Mouse (Mus musculus) midbrain, embryonic 16.5 days (tissue): ENCODE data around the gene Trappc6a. TPM values are rescaled to one million over a fixed set of nuclear protein-coding genes. Genes with fewer than 3 reads are reported as not detected.

Experiments used
- ATAC-seq: fragments of 200-750 bp; cut with Nextera tagmentation; 2 replicates; pipeline ENCODE4 v1.8.0; 2017; ENCODE audit warnings: moderate TSS enrichment
- H3K27ac ChIP-seq: fragments of 300-500 bp; sonication (generic); 2 replicates; pipeline ENCODE4 v1.5.1; 2014; ENCODE audit warnings: mild to moderate bottlenecking, low read length, mixed read lengths
- H3K27me3 ChIP-seq: fragments of 300-500 bp; sonication (generic); 2 replicates; pipeline ENCODE4 v1.6.1; 2014; ENCODE audit warnings: low read depth, low read length, mixed read lengths; ENCODE audit not compliant: control insufficient read depth, insufficient read depth
- H3K36me3 ChIP-seq: fragments of 300-500 bp; sonication (generic); 2 replicates; pipeline ENCODE4 v1.6.1; 2014; ENCODE audit warnings: mild to moderate bottlenecking, low read length, moderate library complexity, mixed read lengths; ENCODE audit not compliant: control insufficient read depth, insufficient read depth
- H3K4me1 ChIP-seq: fragments of 300-500 bp; sonication (generic); 2 replicates; pipeline ENCODE4 v1.6.1; 2014; ENCODE audit warnings: mild to moderate bottlenecking, low read length, mixed read lengths; ENCODE audit not compliant: control insufficient read depth, insufficient read depth
- H3K4me2 ChIP-seq: fragments of 300-500 bp; sonication (generic); 2 replicates; pipeline ENCODE4 v1.6.1; 2014; ENCODE audit warnings: mild to moderate bottlenecking, low read length, mixed read lengths
- H3K4me3 ChIP-seq: fragments of 300-500 bp; sonication (generic); 2 replicates; pipeline ENCODE4 v1.5.1; 2014; ENCODE audit warnings: low read depth, mild to moderate bottlenecking, low read length, moderate library complexity, mixed read lengths
- H3K9ac ChIP-seq: fragments of 300-500 bp; sonication (generic); 2 replicates; pipeline ENCODE4 v1.6.1; 2014; ENCODE audit warnings: low read depth, low read length, mixed read lengths
- H3K9me3 ChIP-seq: fragments of 300-500 bp; sonication (generic); replicated peaks from 2 replicates; pipeline ENCODE4 v1.6.1; 2014; ENCODE audit warnings: mild to moderate bottlenecking, low read length, mixed read lengths; ENCODE audit not compliant: control insufficient read depth, poor library complexity, severe bottlenecking
- WGBS: fragments of 180-500 bp; shearing (Covaris S2); extraction: QIAGEN DNeasy Blood & Tissue Kit; methylation state at CpG from one replicate; pipeline ENCODE4 v1.1.7; 2014; 5-methylcytosine and 5-hydroxymethylcytosine counted together
- polyA plus RNA-seq: library from polyadenylated mRNA; unstranded; fragments of >200 nt; fragmentation: Nextera tagmentation; extraction: Ambion mirVana; gene quantifications from 2 replicates; pipeline ENCODE4 v1.2.1, GENCODE M21; 2015

Trappc6a gene
- polyA plus RNA-seq, 1 experiment from 2014 or later = 30.5 TPM

DNA sequence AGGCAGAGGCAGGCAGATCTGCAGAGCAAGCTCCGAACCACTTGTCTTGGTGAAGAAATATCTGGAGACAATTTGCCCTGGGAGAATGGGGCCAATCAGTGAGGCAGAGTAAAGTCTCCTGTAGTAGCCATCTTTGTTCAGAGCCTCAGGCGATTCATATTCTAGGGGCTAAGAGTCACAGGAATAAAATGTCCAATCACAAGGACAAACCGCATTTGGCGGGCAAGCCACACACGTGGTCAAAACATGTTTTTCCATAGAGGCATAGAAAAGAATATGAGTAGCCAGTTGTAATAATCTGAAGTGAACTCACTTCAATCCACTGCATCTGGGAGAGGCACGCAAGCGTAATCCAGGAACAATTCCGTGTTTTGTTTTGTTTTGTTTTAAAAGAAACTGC is 24.9 kb upstream of the Trappc6a start:
- Histone ChIP-seq H3K4me2 (no peak overlapping the region), H3K4me1 (no peaks in the 10 kb centered on the region), H3K4me3 (no peak overlapping the region), H3K27ac (no peak overlapping the region), H3K36me3 (no peaks in the 10 kb centered on the region), H3K9ac (no peak overlapping the region), H3K9me3 (no peaks in the 10 kb centered on the region), H3K27me3 (peaks cover 10% of the 10 kb centered on the region)
- 80% methylated on average over 8 of the region's 8 CpGs for WGBS
- ATAC-seq = no peak

DNA sequence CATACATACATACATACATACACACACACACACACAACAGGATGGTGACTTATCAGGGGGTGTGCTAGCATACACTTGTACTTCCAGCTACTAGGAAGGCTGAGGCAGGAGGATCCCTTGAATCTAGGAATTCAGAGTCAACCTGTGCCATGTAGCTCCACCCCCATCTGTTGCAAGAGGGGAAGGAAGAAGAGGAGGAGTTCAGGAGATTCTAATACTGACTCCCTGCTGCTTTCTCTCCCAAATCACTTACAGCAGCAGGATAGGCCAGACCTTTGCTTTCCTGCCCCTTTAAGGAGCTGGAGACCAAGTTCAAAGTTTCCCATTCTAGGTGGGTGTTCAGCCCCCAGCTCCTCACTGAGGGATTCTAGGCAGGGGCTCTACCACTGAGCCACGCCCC is 22.7 kb upstream of the Trappc6a start:
- Histone ChIP-seq H3K27me3 (peaks cover 31% of the 10 kb centered on the region), H3K36me3 (no peaks in the 10 kb centered on the region), H3K4me1 (peaks cover 4% of the 10 kb centered on the region), H3K9me3 (no peaks in the 10 kb centered on the region), H3K4me2 (no peak overlapping the region), H3K9ac (no peak overlapping the region), H3K27ac (no peak overlapping the region), H3K4me3 (no peak overlapping the region)
- WGBS = 100% methylated on average over 1 of the region's 1 CpGs
- no peak for ATAC-seq

DNA sequence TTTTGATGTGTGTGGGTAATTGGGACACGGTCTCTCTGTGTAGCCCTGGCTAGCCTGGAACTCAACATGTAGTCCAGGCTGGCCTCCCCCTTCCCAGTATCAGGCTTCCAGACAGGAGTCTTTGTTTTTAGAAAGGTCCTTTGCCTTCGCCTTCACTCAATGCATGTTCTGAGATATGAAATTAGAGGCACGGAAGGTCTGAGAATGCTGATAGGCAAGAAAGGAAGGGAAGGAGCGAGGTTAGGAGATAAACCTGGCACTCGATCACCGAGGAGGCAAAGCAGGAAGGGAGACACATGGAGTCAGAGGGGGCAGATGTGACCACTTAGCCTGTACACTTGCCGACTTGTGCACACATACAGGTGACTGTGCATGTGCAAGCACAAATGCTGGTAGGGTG is 21.6 kb upstream of the Trappc6a start:
- H3K4me3 ChIP-seq = no peak overlapping the region
- no peak overlapping the region for H3K9ac ChIP-seq
- 94% methylated on average over 7 of the region's 7 CpGs for WGBS
- H3K4me1 ChIP-seq = peaks cover 4% of the 10 kb centered on the region
- H3K36me3 ChIP-seq = no peaks in the 10 kb centered on the region
- no peak for ATAC-seq
- no peak overlapping the region for H3K4me2 ChIP-seq
- H3K27ac ChIP-seq = no peak overlapping the region
- H3K9me3 ChIP-seq = no peaks in the 10 kb centered on the region
- H3K27me3 ChIP-seq = peaks cover 41% of the 10 kb centered on the region

DNA sequence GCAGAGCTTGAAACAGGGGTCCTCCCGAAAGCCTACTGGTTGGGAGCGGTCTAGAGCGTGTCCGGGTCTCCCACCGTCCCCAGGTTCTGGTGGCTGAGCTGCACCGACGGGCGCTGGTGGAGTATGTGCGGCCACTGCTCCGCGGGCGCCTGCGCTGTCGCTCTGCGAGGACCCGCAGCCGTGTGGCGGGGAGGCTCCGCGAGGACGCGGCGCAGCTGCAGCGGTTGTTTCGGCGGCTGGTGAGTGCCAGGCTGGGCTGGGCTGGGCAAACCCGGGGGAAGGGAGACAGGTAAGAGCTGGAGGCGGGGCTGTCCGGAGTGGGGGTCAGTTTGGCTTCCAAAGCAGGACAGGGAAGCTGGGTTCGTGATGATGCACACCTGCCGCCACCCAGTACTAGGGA is 18.7 kb upstream of the Trappc6a start:
- WGBS = 5% methylated on average over 31 of the region's 31 CpGs
- Histone ChIP-seq H3K4me2 (peak overlapping the region; percentile 64), H3K9me3 (no peaks in the 10 kb centered on the region), H3K4me3 (peak overlapping the region; percentile 33), H3K9ac (peak overlapping the region; percentile 58), H3K27me3 (peaks cover 43% of the 10 kb centered on the region), H3K4me1 (peaks cover 4% of the 10 kb centered on the region), H3K27ac (no peak overlapping the region), H3K36me3 (no peaks in the 10 kb centered on the region)
- ATAC-seq = peak; percentile 51; the same call in 1 of the 2 replicates

DNA sequence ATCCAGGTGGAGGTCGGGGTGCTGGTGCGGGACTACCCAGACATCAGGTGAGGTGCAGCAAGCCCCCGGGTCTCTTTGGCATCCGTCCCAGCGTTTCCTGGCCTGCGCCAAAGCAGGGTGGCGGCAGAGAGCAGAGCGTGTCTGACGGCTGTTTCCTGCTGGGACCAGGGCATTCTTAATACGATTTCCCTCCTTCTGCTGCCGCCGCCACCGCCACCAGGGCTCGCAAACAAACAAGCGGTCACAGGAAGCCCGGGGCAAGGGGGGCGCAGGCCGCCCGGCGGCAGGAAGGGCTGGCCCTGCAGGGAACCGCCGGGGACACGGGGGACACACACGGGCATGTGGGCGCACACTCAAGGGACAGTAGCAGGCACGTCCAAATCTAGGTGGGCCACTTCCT is 16.5 kb upstream of the Trappc6a start:
- no peak for ATAC-seq
- H3K9me3 ChIP-seq = no peaks in the 10 kb centered on the region
- no peak overlapping the region; the same call in 1 of the 2 replicates for H3K9ac ChIP-seq
- 1% methylated on average over 25 of the region's 26 CpGs for WGBS
- no peak overlapping the region for H3K27ac ChIP-seq
- peak overlapping the region; percentile 39 for H3K4me2 ChIP-seq
- H3K4me1 ChIP-seq = peaks cover 4% of the 10 kb centered on the region
- no peaks in the 10 kb centered on the region for H3K36me3 ChIP-seq
- peaks cover 43% of the 10 kb centered on the region for H3K27me3 ChIP-seq
- H3K4me3 ChIP-seq = no peak overlapping the region

DNA sequence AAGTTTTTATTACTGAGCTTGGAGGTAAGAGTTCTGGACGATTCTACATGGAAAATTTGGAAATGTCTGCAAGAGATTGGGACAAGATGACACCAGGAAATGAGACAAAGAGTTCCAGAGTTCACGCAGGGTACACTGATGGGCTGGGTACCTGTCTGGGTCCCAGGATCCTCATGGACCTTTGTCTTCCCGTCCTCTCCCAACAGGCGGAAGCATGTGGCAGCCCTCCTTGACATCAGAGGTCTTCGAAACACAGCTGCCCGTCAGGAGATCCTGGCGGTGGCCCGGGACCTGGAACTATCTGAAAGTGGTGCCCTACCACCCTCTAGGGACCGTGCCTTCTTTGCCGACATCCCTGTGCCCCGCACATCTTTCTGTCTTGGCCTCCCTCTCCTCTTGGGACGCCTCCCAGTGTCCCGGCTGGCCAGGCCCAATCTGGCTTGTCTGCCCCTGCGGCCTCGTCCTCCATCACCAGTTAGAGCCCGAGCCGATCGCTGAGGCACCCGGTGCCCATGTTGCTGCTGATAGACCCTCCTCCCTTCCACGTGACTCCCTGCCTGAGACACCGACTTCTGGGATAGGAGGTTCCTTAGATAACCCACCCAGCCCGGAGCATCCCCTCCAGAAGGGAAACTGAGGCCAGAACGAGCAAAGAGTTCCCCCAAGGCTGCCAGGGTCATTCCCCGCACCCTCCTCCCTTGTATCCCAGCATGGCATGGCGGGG is 13.3 kb upstream of the Trappc6a start:
- Histone ChIP-seq H3K4me3 (no peak overlapping the region), H3K9me3 (no peaks in the 10 kb centered on the region), H3K27ac (no peak overlapping the region), H3K36me3 (no peaks in the 10 kb centered on the region), H3K4me2 (no peak overlapping the region), H3K4me1 (no peaks in the 10 kb centered on the region; the same call in 1 of the 2 replicates), H3K27me3 (peaks cover 18% of the 10 kb centered on the region), H3K9ac (no peak overlapping the region)
- 87% methylated on average over 25 of the region's 25 CpGs for WGBS
- no peak for ATAC-seq

DNA sequence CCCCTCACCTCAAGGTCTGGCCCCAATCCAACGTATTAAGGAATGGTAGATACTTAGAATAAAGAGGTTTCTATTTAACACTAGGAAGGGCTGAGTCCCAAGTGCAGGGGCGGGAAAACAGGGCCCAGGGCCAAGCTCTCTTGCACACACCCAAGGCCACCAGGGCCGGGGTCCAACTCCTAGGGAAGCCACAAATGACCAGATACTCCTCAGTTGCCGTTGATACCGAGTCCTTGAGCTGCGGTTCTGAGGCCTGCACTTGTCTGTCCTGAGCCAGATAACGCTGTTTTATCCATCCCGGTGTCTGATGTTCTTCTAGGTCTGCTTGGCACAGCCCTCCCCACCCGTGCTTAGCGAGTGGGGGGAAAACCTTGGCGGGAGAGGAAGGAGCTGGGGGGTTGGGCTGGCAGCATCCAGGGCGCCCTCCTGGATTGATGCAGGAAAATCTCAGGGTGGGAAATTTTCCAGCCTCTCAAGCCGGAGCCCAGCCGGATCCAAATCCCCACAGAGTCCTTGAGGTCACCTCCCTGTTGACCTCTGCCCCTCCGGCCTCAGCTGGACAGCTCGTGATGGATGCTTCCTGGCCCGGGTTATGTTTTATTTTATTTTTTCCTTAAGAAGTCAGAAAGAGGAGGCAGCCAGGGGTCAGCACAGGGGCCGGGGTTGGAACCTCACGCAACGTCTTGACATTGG is 12.5 kb upstream of the Trappc6a start:
- H3K4me1 ChIP-seq = no peaks in the 10 kb centered on the region; the same call in 1 of the 2 replicates
- WGBS = 73% methylated on average over 20 of the region's 20 CpGs
- ATAC-seq = no peak

DNA sequence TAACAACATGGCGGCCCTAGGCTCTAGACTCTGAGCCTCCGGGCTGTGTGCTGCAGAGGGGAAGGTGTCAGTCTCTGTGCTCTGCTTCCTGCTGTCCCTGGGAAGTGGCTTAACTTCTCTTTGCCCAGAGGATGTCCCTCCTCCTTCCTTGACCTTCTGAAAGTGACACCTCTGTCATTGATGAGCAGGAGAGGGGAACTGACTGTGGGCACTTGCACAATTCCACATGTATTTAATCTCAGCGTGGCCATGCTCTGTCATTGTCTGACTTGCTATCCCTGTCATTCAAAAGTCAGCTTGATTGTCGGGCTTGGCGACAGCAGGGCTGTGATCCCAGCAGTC is 12.0 kb upstream of the Trappc6a start:
- Histone ChIP-seq H3K4me2 (no peak overlapping the region), H3K4me3 (no peak overlapping the region), H3K27ac (no peak overlapping the region), H3K9me3 (no peaks in the 10 kb centered on the region), H3K36me3 (no peaks in the 10 kb centered on the region), H3K9ac (no peak overlapping the region), H3K27me3 (peaks cover 6% of the 10 kb centered on the region), H3K4me1 (no peaks in the 10 kb centered on the region; the same call in 1 of the 2 replicates)
- 61% methylated on average over 5 of the region's 5 CpGs for WGBS
- ATAC-seq = no peak

More for the DNA sequence above, 12.5 kb upstream of the Trappc6a start:
- no peak overlapping the region for H3K4me2 ChIP-seq
- H3K9me3 ChIP-seq = no peaks in the 10 kb centered on the region
- H3K27ac ChIP-seq = no peak overlapping the region
- no peak overlapping the region for H3K9ac ChIP-seq
- no peaks in the 10 kb centered on the region for H3K36me3 ChIP-seq
- H3K27me3 ChIP-seq = peaks cover 11% of the 10 kb centered on the region
- no peak overlapping the region for H3K4me3 ChIP-seq

DNA sequence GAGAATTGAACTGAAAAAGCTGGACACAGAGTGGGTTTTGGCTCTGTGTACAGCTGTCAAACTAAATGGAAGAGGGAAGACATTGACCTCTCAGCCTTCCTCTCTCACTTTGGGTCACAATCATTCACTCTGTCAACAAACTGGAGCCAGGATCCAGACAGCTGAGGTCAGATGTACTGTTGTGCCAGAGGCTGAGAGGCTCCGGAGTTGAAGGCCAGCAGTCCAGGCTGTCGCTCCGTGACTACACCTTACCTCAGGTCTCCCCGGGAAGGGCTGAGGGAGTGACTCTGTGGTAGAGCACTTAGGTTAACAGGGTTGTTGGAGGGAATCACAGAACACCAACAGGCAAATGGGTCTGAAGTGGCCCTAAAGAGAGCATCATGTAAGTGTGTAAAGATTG is 9.9 kb upstream of the Trappc6a start:
- no peak for ATAC-seq
- H3K27me3 ChIP-seq = no peaks in the 10 kb centered on the region
- no peak overlapping the region for H3K4me2 ChIP-seq
- H3K4me3 ChIP-seq = no peak overlapping the region
- no peaks in the 10 kb centered on the region for H3K4me1 ChIP-seq
- WGBS = 97% methylated on average over 4 of the region's 4 CpGs
- no peak overlapping the region for H3K9ac ChIP-seq
- no peak overlapping the region for H3K27ac ChIP-seq
- H3K36me3 ChIP-seq = no peaks in the 10 kb centered on the region
- no peaks in the 10 kb centered on the region for H3K9me3 ChIP-seq
